Mouse (Mus musculus): Measurements from ENCODE around the gene Tssk1. TPM values are rescaled to one million over a fixed set of nuclear protein-coding genes. Genes with fewer than 3 reads are reported as not detected.

Tssk1 gene
- polyA plus RNA-seq, 1 experiment = 0.28 TPM

GRCm38 (mm10) chr16:17922163-17922538 is 28.1 kb downstream of the Tssk1 start:
- H3K4me1 ChIP-seq (ENCODE audit: control insufficient read depth, insufficient read depth, insufficient read length, low read length) = peaks cover 3% of the 10 kb centered on the region
- peak overlapping the region; percentile 51 for H3K27ac ChIP-seq (replicated peaks; ENCODE audit: low read depth, low read length)
- H3K4me3 ChIP-seq (ENCODE audit: insufficient read depth, low read depth, low read length) = peak overlapping the region; percentile 71

- Histone ChIP-seq H3K4me1 (ENCODE audit: control insufficient read depth, insufficient read depth, insufficient read length, low read length) (no peaks in the 10 kb centered on the region; the same call in 1 of the 2 replicates), H3K4me3 (ENCODE audit: insufficient read depth, low read depth, low read length) (peak overlapping the region; percentile 82), H3K27ac (replicated peaks; ENCODE audit: low read depth, low read length) (0 out of 2 replicates have a peak overlapping the region, but pooled peaks have one; percentile 10)
Observed at GRCm38 (mm10) chr16:17927351-17928082, 33.5 kb downstream of the Tssk1 start.

- peak within 1 kb of the TSS; percentile 62 for H3K27ac ChIP-seq (replicated peaks; ENCODE audit: low read depth, low read length)
Observed at GRCm38 (mm10) chr16:17928087-17928580, 34.1 kb downstream of the Tssk1 start, which contains the start of gene Slc25a1. Slc25a1 (minus strand) TSS chr16:17928219.

GRCm38 (mm10) chr16:17928627-17929104 is 34.6 kb downstream of the Tssk1 start:
- Histone ChIP-seq H3K27ac (replicated peaks; ENCODE audit: low read depth, low read length) (peak overlapping the region; percentile 62), H3K4me1 (ENCODE audit: control insufficient read depth, insufficient read depth, insufficient read length, low read length) (no peaks in the 10 kb centered on the region; the same call in 1 of the 2 replicates), H3K4me3 (ENCODE audit: insufficient read depth, low read depth, low read length) (peak overlapping the region; percentile 82)

More at GRCm38 (mm10) chr16:17928087-17928580, 34.1 kb downstream of the Tssk1 start, which contains the start of gene Slc25a1:
- no peaks in the 10 kb centered on the region; the same call in 1 of the 2 replicates for H3K4me1 ChIP-seq (ENCODE audit: control insufficient read depth, insufficient read depth, insufficient read length, low read length)
- peak within 1 kb of the TSS; percentile 82 for H3K4me3 ChIP-seq (ENCODE audit: insufficient read depth, low read depth, low read length)

- Histone ChIP-seq H3K4me3 (ENCODE audit: insufficient read depth, low read depth, low read length) (no peak overlapping the region), H3K27ac (replicated peaks; ENCODE audit: low read depth, low read length) (no peak overlapping the region), H3K4me1 (ENCODE audit: control insufficient read depth, insufficient read depth, insufficient read length, low read length) (no peaks in the 10 kb centered on the region; the same call in 1 of the 2 replicates)
Observed at GRCm38 (mm10) chr16:17929211-17929610, 35.2 kb downstream of the Tssk1 start.

- no peak overlapping the region for H3K4me3 ChIP-seq (ENCODE audit: insufficient read depth, low read depth, low read length)
- no peaks in the 10 kb centered on the region; the same call in 1 of the 2 replicates for H3K4me1 ChIP-seq (ENCODE audit: control insufficient read depth, insufficient read depth, insufficient read length, low read length)
- no peak overlapping the region for H3K27ac ChIP-seq (replicated peaks; ENCODE audit: low read depth, low read length)
Observed at GRCm38 (mm10) chr16:17929631-17930030, 35.6 kb downstream of the Tssk1 start.

- no peak overlapping the region for H3K4me3 ChIP-seq (ENCODE audit: insufficient read depth, low read depth, low read length)
- H3K27ac ChIP-seq (replicated peaks; ENCODE audit: low read depth, low read length) = no peak overlapping the region
- peaks cover 4% of the 10 kb centered on the region for H3K4me1 ChIP-seq (ENCODE audit: control insufficient read depth, insufficient read depth, insufficient read length, low read length)
Observed at GRCm38 (mm10) chr16:17931906-17932460, 38.0 kb downstream of the Tssk1 start.

- H3K4me3 ChIP-seq (ENCODE audit: insufficient read depth, low read depth, low read length) = no peak overlapping the region
- H3K27ac ChIP-seq (replicated peaks; ENCODE audit: low read depth, low read length) = peak overlapping the region; percentile 24; the same call in 1 of the 2 replicates
- peaks cover 7% of the 10 kb centered on the region for H3K4me1 ChIP-seq (ENCODE audit: control insufficient read depth, insufficient read depth, insufficient read length, low read length)
Observed at GRCm38 (mm10) chr16:17933594-17934444, 39.8 kb downstream of the Tssk1 start.

GRCm38 (mm10) chr16:17934445-17934910 is 40.5 kb downstream of the Tssk1 start:
- H3K4me3 ChIP-seq (ENCODE audit: insufficient read depth, low read depth, low read length) = no peak overlapping the region
- peaks cover 7% of the 10 kb centered on the region for H3K4me1 ChIP-seq (ENCODE audit: control insufficient read depth, insufficient read depth, insufficient read length, low read length)
- H3K27ac ChIP-seq (replicated peaks; ENCODE audit: low read depth, low read length) = no peak overlapping the region

- Histone ChIP-seq H3K4me3 (ENCODE audit: insufficient read depth, low read depth, low read length) (no peak overlapping the region), H3K4me1 (ENCODE audit: control insufficient read depth, insufficient read depth, insufficient read length, low read length) (peaks cover 7% of the 10 kb centered on the region), H3K27ac (replicated peaks; ENCODE audit: low read depth, low read length) (peak overlapping the region; percentile 75)
Observed at GRCm38 (mm10) chr16:17936776-17937175, 42.8 kb downstream of the Tssk1 start.

GRCm38 (mm10) chr16:17938187-17938586 is 44.2 kb downstream of the Tssk1 start:
- Histone ChIP-seq H3K4me3 (ENCODE audit: insufficient read depth, low read depth, low read length) (no peak overlapping the region), H3K27ac (replicated peaks; ENCODE audit: low read depth, low read length) (no peak overlapping the region), H3K4me1 (ENCODE audit: control insufficient read depth, insufficient read depth, insufficient read length, low read length) (peaks cover 7% of the 10 kb centered on the region)

- H3K4me1 ChIP-seq (ENCODE audit: control insufficient read depth, insufficient read depth, insufficient read length, low read length) = peaks cover 7% of the 10 kb centered on the region
- peak overlapping the region; percentile 27; the same call in 1 of the 2 replicates for H3K4me3 ChIP-seq (ENCODE audit: insufficient read depth, low read depth, low read length)
- H3K27ac ChIP-seq (replicated peaks; ENCODE audit: low read depth, low read length) = no peak overlapping the region
Observed at GRCm38 (mm10) chr16:17938821-17939220, 44.8 kb downstream of the Tssk1 start.

- Histone ChIP-seq H3K4me1 (ENCODE audit: control insufficient read depth, insufficient read depth, insufficient read length, low read length) (peaks cover 7% of the 10 kb centered on the region), H3K27ac (replicated peaks; ENCODE audit: low read depth, low read length) (no peak overlapping the region), H3K4me3 (ENCODE audit: insufficient read depth, low read depth, low read length) (peak overlapping the region; percentile 27; the same call in 1 of the 2 replicates)
Observed at GRCm38 (mm10) chr16:17939255-17939751, 45.3 kb downstream of the Tssk1 start.

GRCm38 (mm10) chr16:17943466-17943865 is 49.4 kb downstream of the Tssk1 start:
- Histone ChIP-seq H3K4me3 (ENCODE audit: insufficient read depth, low read depth, low read length) (no peak overlapping the region), H3K27ac (replicated peaks; ENCODE audit: low read depth, low read length) (no peak overlapping the region), H3K4me1 (ENCODE audit: control insufficient read depth, insufficient read depth, insufficient read length, low read length) (no peaks in the 10 kb centered on the region)
